Mouse (Mus musculus) cerebellum, adult 2 months (tissue): ENCODE results near the gene Lrrc29. TPM values are rescaled to one million over a fixed set of nuclear protein-coding genes. Genes with fewer than 3 reads are reported as not detected.

ENCODE experiments used
- DNase-seq, 2 experiments: peaks; one replicate each; pipeline ENCODE4 v3.0.0; 2021
- H3K27ac ChIP-seq: fragments of 200-500 bp; 2 replicates; pipeline ENCODE4 v1.5.1; 2012; ENCODE audit warnings: low read length, control low read depth, inconsistent platforms; ENCODE audit not compliant: insufficient read depth
- H3K27me3 ChIP-seq: fragments of 200-500 bp; 2 replicates; pipeline ENCODE4 v1.6.1; 2012; ENCODE audit warnings: inconsistent platforms, mild to moderate bottlenecking, low read length, moderate library complexity; ENCODE audit not compliant: control insufficient read depth, insufficient read depth
- H3K4me1 ChIP-seq: fragments of 200-500 bp; 2 replicates; pipeline ENCODE4 v1.6.1; 2011; ENCODE audit warnings: low read length; ENCODE audit not compliant: control insufficient read depth, insufficient read depth
- H3K4me3 ChIP-seq: fragments of 200-500 bp; replicated peaks from 2 replicates; pipeline ENCODE3; 2011; ENCODE audit warnings: mild to moderate bottlenecking, low read depth, low read length, control low read depth; ENCODE audit not compliant: insufficient read depth
- CTCF ChIP-seq: fragments of 200-500 bp; IDR thresholded peaks from 2 replicates; pipeline ENCODE4 v1.5.1; 2011; ENCODE audit warnings: low read depth, mild to moderate bottlenecking, control low read depth, low read length, moderate library complexity, borderline replicate concordance; ENCODE audit not compliant: insufficient read depth
- POLR2A ChIP-seq: fragments of 200-500 bp; IDR thresholded peaks from 2 replicates; pipeline ENCODE4 v1.6.1; 2011; ENCODE audit warnings: low read length, control low read depth, borderline replicate concordance; ENCODE audit not compliant: insufficient read depth
- WGBS: fragments of 180-500 bp; shearing (Covaris S2); methylation state at CpG from one replicate; pipeline ENCODE4 v1.1.7; 2018; 5-methylcytosine and 5-hydroxymethylcytosine counted together
- polyA plus RNA-seq: library from polyadenylated mRNA; depleted of rRNA; stranded (reverse); fragments of >200 nt; gene quantifications from 2 replicates; pipeline ENCODE4 v1.2.3, GENCODE M21; 2012

Gene Lrrc29
- polyA plus RNA-seq, 1 experiment = 5.0 TPM

DNA sequence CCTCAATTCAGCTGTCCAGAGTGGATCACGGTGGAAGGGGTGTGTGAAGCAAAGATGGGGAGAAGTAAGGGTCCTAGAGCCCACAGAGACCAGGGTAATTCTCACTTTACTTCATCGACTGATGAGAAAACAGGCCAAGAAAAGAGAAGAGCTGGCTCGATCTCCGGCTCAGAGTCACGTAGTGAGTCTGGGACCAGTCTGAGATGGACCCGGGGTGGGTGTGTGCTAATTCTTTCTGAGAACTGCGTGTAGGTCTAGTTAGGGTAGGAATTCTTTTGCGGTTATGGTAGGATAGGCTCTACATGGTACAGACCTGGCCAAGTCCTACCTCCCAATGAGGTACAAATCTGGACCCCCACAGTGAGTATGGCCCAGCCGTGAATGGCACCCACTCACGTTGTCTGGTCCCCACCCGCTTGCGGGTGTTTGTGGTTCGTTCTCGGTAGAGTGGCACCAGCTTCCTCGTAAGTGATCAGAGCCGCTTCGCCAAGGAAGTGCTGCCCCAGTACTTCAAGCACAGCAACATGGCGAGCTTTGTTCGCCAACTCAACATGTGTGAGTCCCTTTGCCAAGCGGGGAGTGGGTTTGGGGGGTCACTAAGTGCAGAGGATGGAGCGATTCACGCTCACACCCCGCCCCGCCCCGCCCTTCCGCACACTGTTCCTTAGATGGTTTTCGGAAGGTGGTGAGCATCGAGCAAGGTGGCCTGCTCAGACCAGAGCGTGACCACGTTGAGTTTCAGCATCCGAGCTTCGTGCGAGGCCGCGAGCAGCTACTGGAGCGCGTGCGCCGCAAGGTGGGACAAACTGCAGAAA is 55.8 kb downstream of the Lrrc29 start:
- Histone ChIP-seq H3K27me3 (no peaks in the 10 kb centered on the region; the same call in 1 of the 2 replicates), H3K4me1 (0 out of 2 replicates have a peak, but pooled peaks cover 3% of the 10 kb centered on the region), H3K4me3 (no peak overlapping the region), H3K27ac (no peak overlapping the region)
- WGBS = 24% methylated on average over 39 of the region's 39 CpGs
- TF ChIP-seq POLR2A (no peak), CTCF (no peak)
- DNase-seq = no peak

DNA sequence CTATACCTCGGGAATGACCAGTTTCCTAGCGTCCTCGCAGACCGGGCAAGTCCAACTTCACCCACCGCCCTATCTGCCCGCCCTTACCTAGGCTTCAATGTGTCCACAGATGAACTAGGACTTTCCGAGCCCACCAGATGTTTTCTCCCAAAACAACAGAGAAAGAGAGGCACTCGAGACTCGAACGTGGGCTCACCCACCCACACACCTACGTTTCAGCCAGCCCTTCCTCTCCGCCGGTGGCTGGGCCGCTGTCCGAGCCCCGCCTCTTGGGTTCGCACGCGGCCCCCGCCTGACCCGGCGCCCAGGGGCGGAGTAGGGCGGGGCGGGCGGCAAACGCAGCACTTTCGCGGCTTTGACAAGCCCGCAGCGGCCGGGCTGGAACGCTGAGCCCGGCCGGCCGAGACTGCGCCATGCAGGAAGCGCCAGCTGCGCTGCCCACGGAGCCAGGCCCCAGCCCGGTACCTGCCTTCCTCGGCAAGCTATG is 56.6 kb downstream of the Lrrc29 start, which contains the start of gene Hsf4:
Gene Hsf4 (plus strand): TSS at position 341 of the 487 bp plus-strand sequence.
- DNase-seq = peak in 1 of 2 experiments; percentile 51
- no peak within 1 kb of the TSS for H3K27ac ChIP-seq
- WGBS = 3% methylated on average over 42 of the region's 42 CpGs

DNA sequence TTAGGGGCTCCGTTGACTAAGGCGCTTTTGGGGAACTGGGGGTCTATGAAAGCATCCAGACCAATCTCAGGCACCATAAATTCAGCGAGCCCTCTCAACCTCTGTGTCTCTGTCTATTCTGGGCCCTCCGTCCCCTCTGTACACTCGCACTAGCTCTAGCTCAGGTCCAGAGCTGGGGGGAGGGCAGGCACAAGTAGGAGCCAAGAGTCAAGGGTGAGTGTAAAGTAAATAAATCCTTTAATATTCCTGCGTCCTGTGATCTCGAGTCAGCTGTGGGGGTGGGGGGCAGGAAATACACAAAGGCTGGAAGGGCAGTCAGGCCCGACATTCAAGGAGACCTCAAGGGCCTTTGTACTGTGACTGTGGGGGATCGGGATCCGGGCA is 57.0 kb downstream of the Lrrc29 start:
- no peaks in the 10 kb centered on the region; the same call in 1 of the 2 replicates for H3K27me3 ChIP-seq
- 0 out of 2 replicates have a peak, but pooled peaks cover 3% of the 10 kb centered on the region for H3K4me1 ChIP-seq
- TF ChIP-seq POLR2A (no peak), CTCF (no peak)
- no peak overlapping the region for H3K27ac ChIP-seq
- H3K4me3 ChIP-seq = peak overlapping the region; percentile 54
- peak in 1 of 2 experiments; percentile 30 for DNase-seq
- 8% methylated on average over 10 of the region's 10 CpGs for WGBS

More for the DNA sequence above, 56.6 kb downstream of the Lrrc29 start, which contains the start of gene Hsf4:
- no peak for TF ChIP-seq CTCF
- no peak for TF ChIP-seq POLR2A
- H3K4me1 ChIP-seq = 0 out of 2 replicates have a peak, but pooled peaks cover 3% of the 10 kb centered on the region
- H3K27me3 ChIP-seq = no peaks in the 10 kb centered on the region; the same call in 1 of the 2 replicates
- peak within 1 kb of the TSS; percentile 54 for H3K4me3 ChIP-seq

- Histone ChIP-seq H3K4me3 (peak overlapping the region; percentile 54), H3K27me3 (no peaks in the 10 kb centered on the region; the same call in 1 of the 2 replicates), H3K4me1 (0 out of 2 replicates have a peak, but pooled peaks cover 3% of the 10 kb centered on the region), H3K27ac (no peak overlapping the region)
- DNase-seq = peak; percentile 58 to 67
- no peak for TF ChIP-seq CTCF
- TF ChIP-seq POLR2A = 0 out of 2 replicates have a peak, but pooled peaks have one; percentile 20
- 2% methylated on average over 65 of the region's 65 CpGs for WGBS
Observed at GRCm38 (mm10) chr8:105268342-105269074, 57.6 kb downstream of the Lrrc29 start.

DNA sequence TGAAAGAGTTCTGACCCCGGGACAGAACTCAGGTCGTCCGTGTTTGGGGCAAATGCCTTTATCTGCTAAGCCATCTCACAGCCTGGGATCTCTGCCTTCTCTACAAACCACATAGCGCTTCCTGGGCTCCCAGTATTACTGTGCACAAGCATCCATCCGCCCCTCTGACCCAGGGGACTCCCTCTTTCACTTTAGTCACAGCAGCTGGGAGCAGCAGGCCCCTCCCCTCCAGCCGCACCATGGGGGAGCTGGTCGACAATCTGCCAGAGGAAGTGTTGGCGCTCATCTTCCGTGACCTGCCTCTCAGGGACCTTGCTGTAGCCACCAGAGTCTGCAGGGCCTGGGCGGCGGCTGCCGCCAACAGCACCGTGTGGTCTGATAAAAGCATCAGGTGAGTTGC is 59.3 kb downstream of the Lrrc29 start:
- no peak overlapping the region for H3K27ac ChIP-seq
- H3K4me3 ChIP-seq = no peak overlapping the region
- TF ChIP-seq CTCF (no peak), POLR2A (no peak)
- WGBS = 41% methylated on average over 13 of the region's 13 CpGs
- DNase-seq = no peak
- 0 out of 2 replicates have a peak, but pooled peaks cover 3% of the 10 kb centered on the region for H3K4me1 ChIP-seq
- H3K27me3 ChIP-seq = no peaks in the 10 kb centered on the region; the same call in 1 of the 2 replicates

GRCm38 (mm10) chr8:105265128-105265527 is 61.0 kb downstream of the Lrrc29 start:
- H3K4me1 ChIP-seq = 0 out of 2 replicates have a peak, but pooled peaks cover 3% of the 10 kb centered on the region
- no peak for TF ChIP-seq POLR2A
- TF ChIP-seq CTCF = no peak
- no peak for DNase-seq
- H3K4me3 ChIP-seq = no peak overlapping the region
- 27% methylated on average over 10 of the region's 10 CpGs for WGBS
- H3K27me3 ChIP-seq = no peaks in the 10 kb centered on the region; the same call in 1 of the 2 replicates
- no peak overlapping the region for H3K27ac ChIP-seq
